Mouse (Mus musculus) CH12.LX (cell line): Measurements from ENCODE around the gene Megf11. TPM values are rescaled to one million over a fixed set of nuclear protein-coding genes. Genes with fewer than 3 reads are reported as not detected.

ENCODE experiments used
- DNase-seq: peaks from one replicate; pipeline ENCODE4 v3.0.0-alpha.2; 2013; ENCODE audit errors: extremely low read depth
- H3K27ac ChIP-seq: 2 replicates; pipeline ENCODE4 v1.5.1; 2012; ENCODE audit warnings: low read depth, mild to moderate bottlenecking, control low read depth, moderate library complexity; ENCODE audit not compliant: insufficient read depth
- H3K27me3 ChIP-seq: replicated peaks from 2 replicates; pipeline ENCODE3; 2012; ENCODE audit warnings: inconsistent platforms
- H3K36me3 ChIP-seq, 2 experiments: replicated peaks in 1 of 2; 2 replicates each; pipeline versions ENCODE3 to v1.6.1; 2012; ENCODE audit warnings: inconsistent platforms in 1 of 2, low read length in 1 of 2, mild to moderate bottlenecking in 1 of 2, mixed read lengths in 1 of 2, moderate library complexity in 1 of 2; ENCODE audit not compliant: control insufficient read depth in 1 of 2, insufficient read depth in 1 of 2
- H3K4me1 ChIP-seq, 2 experiments: 2 replicates each; pipeline ENCODE4 v1.6.1; 2012; ENCODE audit warnings: inconsistent platforms in 1 of 2, moderate library complexity in 1 of 2; ENCODE audit not compliant: insufficient read depth in 2 of 2, control insufficient read depth in 1 of 2
- H3K4me2 ChIP-seq: 2 replicates; pipeline ENCODE4 v1.6.1; 2012; ENCODE audit warnings: low read depth, mild to moderate bottlenecking, control low read depth; ENCODE audit not compliant: poor library complexity, insufficient read depth, severe bottlenecking
- H3K4me3 ChIP-seq, 3 experiments: fragments of 150-350 bp in 1 of 3; sonication (generic) in 1 of 3; replicated peaks in 1 of 3; 2 replicates each; pipeline versions ENCODE3 to v1.5.1; 2011 to 2012; ENCODE audit warnings: low read depth in 2 of 3, low read length in 2 of 3, mild to moderate bottlenecking in 2 of 3, moderate library complexity in 2 of 3, control low read depth in 1 of 3, improper control_type of control experiment in 1 of 3, inconsistent platforms in 1 of 3, mixed read lengths in 1 of 3; ENCODE audit not compliant: poor library complexity in 1 of 3
- H3K79me2 ChIP-seq: replicated peaks from 2 replicates; pipeline ENCODE4 v1.6.1; 2012; ENCODE audit warnings: mild to moderate bottlenecking, moderate library complexity; ENCODE audit not compliant: control insufficient read depth, poor library complexity, insufficient read depth, severe bottlenecking; ENCODE audit errors: extremely low read depth
- H3K9ac ChIP-seq: 2 replicates; pipeline ENCODE4 v1.6.1; 2012; ENCODE audit warnings: low read depth, mild to moderate bottlenecking, control low read depth, moderate library complexity; ENCODE audit not compliant: insufficient read depth
- H3K9me3 ChIP-seq: replicated peaks from 2 replicates; pipeline ENCODE3; 2012; ENCODE audit warnings: low read length, inconsistent platforms, mixed read lengths
- E2F4 ChIP-seq: IDR thresholded peaks from 2 replicates; pipeline ENCODE4 v1.6.1; 2011; ENCODE audit warnings: low read depth, low read length, improper control_type of control experiment; ENCODE audit not compliant: insufficient replicate concordance
- ELF1 ChIP-seq: IDR thresholded peaks from 2 replicates; pipeline ENCODE4 v1.6.1; 2014; ENCODE audit warnings: low read depth, mild to moderate bottlenecking, inconsistent platforms, low read length, improper control_type of control experiment
- EP300 ChIP-seq: IDR thresholded peaks from 2 replicates; pipeline ENCODE4 v1.6.1; 2011; ENCODE audit warnings: low read length, improper control_type of control experiment
- IRF4 ChIP-seq: IDR thresholded peaks from 2 replicates; pipeline ENCODE4 v1.6.1; 2014; ENCODE audit warnings: low read depth, mild to moderate bottlenecking, inconsistent platforms, low read length, improper control_type of control experiment
- JUN ChIP-seq: IDR thresholded peaks from 2 replicates; pipeline ENCODE4 v1.6.1; 2011; ENCODE audit warnings: low read depth, mild to moderate bottlenecking, low read length, improper control_type of control experiment, moderate library complexity; ENCODE audit not compliant: insufficient read depth
- JUND ChIP-seq: conservative IDR thresholded peaks from 2 replicates; pipeline ENCODE4 v1.6.1; 2011; ENCODE audit warnings: low read depth, low read length, improper control_type of control experiment
- KAT2A ChIP-seq: IDR thresholded peaks from 2 replicates; pipeline ENCODE4 v1.6.1; 2012; ENCODE audit warnings: low read length, improper control_type of control experiment, inconsistent platforms; ENCODE audit not compliant: insufficient replicate concordance
- MAFK ChIP-seq: IDR thresholded peaks from 2 replicates; pipeline ENCODE4 v1.6.1; 2011; ENCODE audit warnings: low read length, improper control_type of control experiment; ENCODE audit not compliant: insufficient replicate concordance
- MAX ChIP-seq: IDR thresholded peaks from 2 replicates; pipeline ENCODE4 v1.6.1; 2011; ENCODE audit warnings: low read length, improper control_type of control experiment
- MAZ ChIP-seq: IDR thresholded peaks from 2 replicates; pipeline ENCODE4 v1.6.1; 2012; ENCODE audit warnings: low read depth, mild to moderate bottlenecking, inconsistent platforms, low read length, improper control_type of control experiment, moderate library complexity
- MXI1 ChIP-seq: IDR thresholded peaks from 2 replicates; pipeline ENCODE4 v1.6.1; 2011; ENCODE audit warnings: mild to moderate bottlenecking, low read depth, low read length, improper control_type of control experiment
- MYC ChIP-seq: IDR thresholded peaks from 2 replicates; pipeline ENCODE4 v1.6.1; 2011; ENCODE audit warnings: low read depth, mild to moderate bottlenecking, improper control_type of control experiment, low read length
- POLR2AphosphoS2 ChIP-seq: IDR thresholded peaks from 2 replicates; pipeline ENCODE4 v1.6.1; 2011; ENCODE audit warnings: low read depth, low read length, improper control_type of control experiment
- RCOR1 ChIP-seq: conservative IDR thresholded peaks from 2 replicates; pipeline ENCODE4 v1.6.1; 2012; ENCODE audit warnings: low read depth, mild to moderate bottlenecking, inconsistent platforms, low read length, improper control_type of control experiment
- SIN3A ChIP-seq: IDR thresholded peaks from 2 replicates; pipeline ENCODE4 v1.6.1; 2012; ENCODE audit warnings: low read length, improper control_type of control experiment, inconsistent platforms
- UBTF ChIP-seq: IDR thresholded peaks from 2 replicates; pipeline ENCODE4 v1.6.1; 2012; ENCODE audit warnings: low read depth, mild to moderate bottlenecking, inconsistent platforms, low read length, improper control_type of control experiment, moderate library complexity
- USF2 ChIP-seq: conservative IDR thresholded peaks from 2 replicates; pipeline ENCODE4 v1.6.1; 2011; ENCODE audit warnings: low read depth, low read length, improper control_type of control experiment
- ZC3H11A ChIP-seq: IDR thresholded peaks from 2 replicates; pipeline ENCODE4 v1.6.1; 2012; ENCODE audit warnings: low read depth, mild to moderate bottlenecking, inconsistent platforms, low read length, improper control_type of control experiment
- ZNF384 ChIP-seq: IDR thresholded peaks from 2 replicates; pipeline ENCODE4 v1.6.1; 2012; ENCODE audit warnings: low read depth, low read length, improper control_type of control experiment, inconsistent platforms
- dilution Hi-C: fragments of 300-500 bp; cut with MboI; formaldehyde crosslinking; loops from 2 replicates; pipeline ENCODE4 v1.14.3; 2020; ENCODE audit warnings: low sequenced_read_pairs; ENCODE audit not compliant: extremely low pct_unique_long_range_greater_than_20kb, extremely low pct_ligation_motif_present
- in situ Hi-C: fragments of 300-500 bp; cut with MboI; formaldehyde crosslinking; loops from 3 replicates; pipeline ENCODE4 v1.14.3; 2019; ENCODE audit warnings: low sequenced_read_pairs, low pct_ligation_motif_present, low pct_unique_long_range_greater_than_20kb, mixed read lengths
- polyA plus RNA-seq: library from polyadenylated mRNA; unstranded; fragments of >175 nt; gene quantifications from 2 replicates; pipeline ENCODE4 v1.2.1, GENCODE M21; 2012; ENCODE audit warnings: low read depth; ENCODE audit not compliant: insufficient read length
- total RNA-seq, 2 experiments: library from RNA; depleted of rRNA; stranded (reverse); fragments of 300-350 nt in 1 of 2; fragments of >200 nt in 1 of 2; gene quantifications; 2 replicates each; pipeline ENCODE4 v1.2.3; 2012 to 2014

The Megf11 gene
- total and polyA plus RNA-seq, 3 experiments, result 0.04 to 0.59 TPM; not detected in 1

DNA sequence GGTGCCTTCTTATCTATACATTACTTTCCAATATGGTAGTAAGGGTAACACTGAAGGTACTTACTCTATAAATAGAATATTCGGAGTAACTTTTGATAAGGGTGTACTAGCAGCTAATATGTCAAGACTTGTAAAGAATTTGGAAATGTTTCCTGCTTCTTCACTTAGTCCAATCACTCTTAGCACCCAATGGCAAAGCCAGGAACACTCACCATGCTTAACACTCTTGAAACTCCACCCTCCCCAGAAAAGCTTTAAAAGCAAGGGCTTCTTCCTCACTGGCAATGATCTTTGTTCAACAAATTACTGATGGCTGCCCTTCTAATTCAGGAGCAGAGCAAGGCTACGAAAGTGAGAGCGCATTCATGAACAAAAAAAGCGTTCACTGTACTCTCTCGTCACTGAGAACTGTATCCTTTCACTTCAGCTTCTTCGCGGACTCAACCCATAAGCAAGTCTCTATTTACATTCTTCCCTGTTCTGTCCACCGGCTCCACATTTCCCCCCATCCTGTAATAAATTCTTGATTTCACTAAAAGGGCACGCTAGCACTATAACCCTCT is 350.7 kb downstream of the Megf11 start:
- TF ChIP-seq UBTF, result no peak
- TF ChIP-seq EP300, result peak; percentile 31; the same call in 1 of the 2 replicates
- TF ChIP-seq IRF4, result 0 out of 2 replicates have a peak, but pooled peaks have one; percentile 31
- no peak for TF ChIP-seq JUND
- TF ChIP-seq ELF1, result peak; percentile 30; the same call in 1 of the 2 replicates
- TF ChIP-seq ZNF384, result no peak
- TF ChIP-seq MAFK, result 0 out of 2 replicates have a peak, but pooled peaks have one; percentile 6
- no peak for TF ChIP-seq JUN
- no peak for TF ChIP-seq KAT2A
- TF ChIP-seq POLR2AphosphoS2, result no peak
- TF ChIP-seq RCOR1, result 0 out of 2 replicates have a peak, but pooled peaks have one; percentile 32
- no peak for TF ChIP-seq MAX
- TF ChIP-seq SIN3A, result peak; percentile 87; the same call in 1 of the 2 replicates
- TF ChIP-seq ZC3H11A, result no peak
- no peak; the same call in 1 of the 2 replicates for TF ChIP-seq MYC
- no peak for TF ChIP-seq E2F4
- dilution Hi-C loops (no loop called here), in situ Hi-C loops (no loop called here)
- H3K27me3 ChIP-seq, result no peaks in the 10 kb centered on the region
- H3K9me3 ChIP-seq, result no peaks in the 10 kb centered on the region
- peak overlapping the region; percentile 87 to 94 (median 87) for H3K4me3 ChIP-seq
- peaks cover 8 to 46% of the 10 kb centered on the region in 2 experiments for H3K4me1 ChIP-seq
- H3K4me2 ChIP-seq, result peak overlapping the region; percentile 91
- H3K36me3 ChIP-seq, result peaks cover 0 to 4% of the 10 kb centered on the region in 2 experiments
- H3K79me2 ChIP-seq, result peaks cover 36% of the 10 kb centered on the region
- H3K27ac ChIP-seq, result peak overlapping the region; percentile 60
- peak overlapping the region; percentile 86 for H3K9ac ChIP-seq
- DNase-seq, result peak; percentile 34

DNA sequence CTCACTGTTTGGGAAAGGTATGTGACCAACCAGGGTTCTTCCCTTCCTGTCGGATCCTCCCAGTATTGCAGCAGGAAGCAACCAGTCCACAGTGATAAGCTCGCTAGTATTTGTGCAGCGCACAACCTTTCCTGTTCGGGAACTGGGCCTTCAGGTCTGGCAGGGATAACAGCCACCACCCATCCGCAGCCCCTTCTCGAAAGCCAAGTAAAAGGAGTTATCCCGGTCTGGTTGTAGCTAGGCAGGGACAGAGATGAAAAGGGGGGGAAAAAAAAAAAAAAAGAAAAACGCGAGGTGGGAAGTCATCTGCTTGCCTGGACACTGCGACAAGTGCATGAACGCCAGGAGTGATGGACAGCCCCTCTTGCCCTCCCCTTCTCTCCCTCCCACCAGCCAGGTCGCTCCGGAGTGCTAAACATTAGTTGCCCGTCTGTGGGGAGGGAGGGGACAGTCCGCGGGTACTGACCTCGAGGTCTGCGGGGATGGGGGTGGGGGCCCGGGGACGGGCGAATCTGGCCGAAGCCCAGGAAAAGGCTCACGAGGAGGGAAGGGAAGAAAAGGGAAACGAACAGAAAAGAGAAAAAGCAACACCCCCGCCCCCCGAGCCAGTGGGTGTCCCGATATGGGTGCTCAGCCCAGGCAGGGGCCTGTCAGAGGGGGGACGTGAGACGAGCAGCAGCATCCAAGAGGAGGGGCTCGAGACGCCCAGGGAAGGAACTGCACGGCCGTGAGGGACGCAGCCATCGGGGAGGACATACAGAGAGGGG is 351.4 kb downstream of the Megf11 start:
- dilution Hi-C loops, result no loop called here

More for the DNA sequence above, 351.4 kb downstream of the Megf11 start:
- no peaks in the 10 kb centered on the region for H3K27me3 ChIP-seq
- peaks cover 30% of the 10 kb centered on the region for H3K79me2 ChIP-seq
- peaks cover 0 to 2% of the 10 kb centered on the region in 2 experiments for H3K36me3 ChIP-seq
- H3K4me3 ChIP-seq, result peak overlapping the region; percentile 87 to 94 (median 87)
- in situ Hi-C loops, result no loop called here
- peaks cover 8 to 47% of the 10 kb centered on the region in 2 experiments for H3K4me1 ChIP-seq
- H3K9me3 ChIP-seq, result no peaks in the 10 kb centered on the region
- peak overlapping the region; percentile 91 for H3K4me2 ChIP-seq
- peak overlapping the region; percentile 60 for H3K27ac ChIP-seq
- peak; percentile 54 for DNase-seq
- TF ChIP-seq JUN (no peak), UBTF (no peak; the same call in 1 of the 2 replicates), POLR2AphosphoS2 (no peak), RCOR1 (no peak; the same call in 1 of the 2 replicates), MXI1 (0 out of 2 replicates have a peak, but pooled peaks have one; percentile 51), SIN3A (peak; percentile 65; the same call in 1 of the 2 replicates), USF2 (no peak), ZNF384 (peak; percentile 67), ELF1 (peak; percentile 8; the same call in 1 of the 2 replicates), MAZ (0 out of 2 replicates have a peak, but pooled peaks have one; percentile 52)
- TF ChIP-seq, all 38 proteins: peak for 5
- peak overlapping the region; percentile 86 for H3K9ac ChIP-seq
